Mouse (Mus musculus) thymus, adult 2 months (tissue): Measurements from ENCODE around the gene Fer1l5. TPM values are rescaled to one million over a fixed set of nuclear protein-coding genes. Genes with fewer than 3 reads are reported as not detected.

ENCODE experiments used
- DNase-seq: peaks from one replicate; pipeline ENCODE4 v3.0.0; 2021
- H3K27ac ChIP-seq: fragments of 200-500 bp; 2 replicates; pipeline ENCODE4 v1.5.1; 2012; ENCODE audit warnings: low read length, control low read depth; ENCODE audit not compliant: control insufficient read depth, insufficient read depth
- H3K27me3 ChIP-seq: fragments of 200-500 bp; 2 replicates; pipeline ENCODE4 v1.6.1; 2012; ENCODE audit warnings: mild to moderate bottlenecking, low read length, moderate library complexity, mixed read lengths; ENCODE audit not compliant: control insufficient read depth, insufficient read depth
- H3K36me3 ChIP-seq: fragments of 200-500 bp; 2 replicates; pipeline ENCODE4 v1.6.1; 2012; ENCODE audit warnings: mild to moderate bottlenecking, low read length, moderate library complexity; ENCODE audit not compliant: control insufficient read depth, insufficient read depth
- H3K4me1 ChIP-seq: fragments of 200-500 bp; replicated peaks from 2 replicates; pipeline ENCODE4 v1.6.1; 2012; ENCODE audit warnings: low read length; ENCODE audit not compliant: control insufficient read depth, insufficient read depth
- H3K4me3 ChIP-seq: fragments of 200-500 bp; 2 replicates; pipeline ENCODE4 v1.5.1; 2012; ENCODE audit warnings: mild to moderate bottlenecking, low read length, control low read depth, moderate library complexity; ENCODE audit not compliant: control insufficient read depth, insufficient read depth
- CTCF ChIP-seq: fragments of 200-500 bp; IDR thresholded peaks from 2 replicates; pipeline ENCODE4 v1.5.1; 2012; ENCODE audit warnings: mild to moderate bottlenecking, control low read depth, low read length, moderate library complexity, borderline replicate concordance; ENCODE audit not compliant: control insufficient read depth, poor library complexity, insufficient read depth; ENCODE audit errors: extremely low read depth
- POLR2A ChIP-seq: fragments of 200-500 bp; IDR thresholded peaks from 2 replicates; pipeline ENCODE4 v1.6.1; 2012; ENCODE audit warnings: mild to moderate bottlenecking, low read length, control low read depth, moderate library complexity; ENCODE audit not compliant: control insufficient read depth, poor library complexity, insufficient read depth; ENCODE audit errors: extremely low read depth
- WGBS: fragments of 180-500 bp; shearing (Covaris S2); methylation state at CpG from one replicate; pipeline ENCODE4 v1.1.7; 2018; 5-methylcytosine and 5-hydroxymethylcytosine counted together
- polyA plus RNA-seq: library from polyadenylated mRNA; depleted of rRNA; stranded (reverse); fragments of >200 nt; gene quantifications from 2 replicates; pipeline ENCODE4 v1.2.3, GENCODE M21; 2012; rRNA removed

The Fer1l5 gene
- polyA plus RNA-seq, 1 experiment: 0.08 TPM

- Histone ChIP-seq H3K27me3 (no peaks in the 10 kb centered on the region), H3K4me1 (peaks cover 56% of the 10 kb centered on the region), H3K4me3 (peak within 1 kb of the TSS; percentile 61), H3K27ac (peak within 1 kb of the TSS; percentile 80), H3K36me3 (no peaks in the 10 kb centered on the region)
- peak; percentile 86 for DNase-seq
- WGBS: under 1% methylated on average over 79 of the region's 98 CpGs
- peak; percentile 78 for TF ChIP-seq POLR2A
- TF ChIP-seq CTCF: peak; percentile 28; the same call in 1 of the 2 replicates
Measured at GRCm38 (mm10) chr1:36471181-36472105, 99.4 kb downstream of the Fer1l5 start, which contains the start of gene Cnnm4. Gene Cnnm4, plus strand, starts transcription at chr1:36471620.

Other genes starting within 250 kb of the Fer1l5 start
- 31.8 and 33.0 TPM in 2 replicates for gene Uggt1, start 127.6 kb upstream of the Fer1l5 start, polyA plus RNA-seq
- 13.4 and 14.3 TPM in 2 replicates for gene Neurl3, start 97.6 kb upstream of the Fer1l5 start, polyA plus RNA-seq
- gene Arid5a, start 64.6 kb upstream of the Fer1l5 start, polyA plus RNA-seq: 51.7 and 57.2 TPM in 2 replicates
- 96.5 and 103 TPM in 2 replicates for gene Kansl3, start 3.1 kb upstream of the Fer1l5 start, polyA plus RNA-seq
- 62.4 and 65.6 TPM in 2 replicates for gene Lman2l, start 73.0 kb downstream of the Fer1l5 start, polyA plus RNA-seq
- 15.3 and 18.0 TPM in 2 replicates for gene Cnnm4, start 99.3 kb downstream of the Fer1l5 start, polyA plus RNA-seq
- gene Cnnm3, start 139.6 kb downstream of the Fer1l5 start, polyA plus RNA-seq: 51.2 and 59.9 TPM in 2 replicates
- gene Ankrd23, start 164.6 kb downstream of the Fer1l5 start, polyA plus RNA-seq: 40.4 and 56.2 TPM in 2 replicates
- gene Gm42417, start 167.1 kb downstream of the Fer1l5 start, polyA plus RNA-seq: not detected in 2 replicates
- 48.4 and 51.8 TPM in 2 replicates for gene Ankrd39, start 175.2 kb downstream of the Fer1l5 start, polyA plus RNA-seq
- 15.5 and 16.8 TPM in 2 replicates for gene Sema4c, start 186.1 kb downstream of the Fer1l5 start, polyA plus RNA-seq